Mouse (Mus musculus) left cerebral cortex, adult 2 months (tissue): ENCODE data around the gene Olfr944. TPM values are rescaled to one million over a fixed set of nuclear protein-coding genes. Genes with fewer than 3 reads are reported as not detected.

ENCODE experiments used
- DNase-seq, 2 experiments: peaks; one replicate each; pipeline ENCODE4 v3.0.0; 2021 to 2022; ENCODE audit warnings: low spot score in 2 of 2, mixed read lengths in 1 of 2; ENCODE audit errors: extremely low spot score in 1 of 2
- H3K27ac ChIP-seq: fragments of 200-600 bp; 2 replicates; pipeline ENCODE4 v1.8.1; 2022
- H3K4me3 ChIP-seq: fragments of 200-600 bp; 2 replicates; pipeline ENCODE4 v1.8.1; 2022
- CTCF ChIP-seq: fragments of 200-600 bp; IDR thresholded peaks from 2 replicates; pipeline ENCODE4 v1.8.1; 2022; ENCODE audit warnings: antibody characterized with exemption, mild to moderate bottlenecking, moderate library complexity
- intact Hi-C: fragments of 180-260 bp; cut with DNase I; formaldehyde crosslinking; loops from one replicate; pipeline ENCODE4 v1.15.1; 2025
- long read RNA-seq, 2 experiments: library from polyadenylated mRNA; stranded (forward); transcript quantifications; one replicate each; pipeline ENCODE4 v2.0.0; 2021; ENCODE audit warnings: borderline mapping rate in 2 of 2
- total RNA-seq, 2 experiments: library from RNA; stranded (reverse); gene quantifications; 2 replicates each; pipeline ENCODE4 v1.2.3; 2021

The Olfr944 gene
- total RNA-seq, result not detected
- long read RNA-seq, experiment 1, result 0 reads
- long read RNA-seq, experiment 2, result 0 reads

GRCm38 (mm10) chr9:39201620-39202019 lies at the start of gene Olfr944:
Gene Olfr944, plus strand, starts transcription at chr9:39201920.
- TF ChIP-seq CTCF, result no peak
- Histone ChIP-seq H3K4me3 (no peak within 1 kb of the TSS), H3K27ac (no peak within 1 kb of the TSS)
- intact Hi-C loops, result no loop called here
- no peak for DNase-seq

GRCm38 (mm10) chr9:39152401-39152800 lies 49.3 kb upstream of the Olfr944 start:
- Histone ChIP-seq H3K4me3 (no peak overlapping the region), H3K27ac (no peak overlapping the region)
- intact Hi-C loops, result no loop called here
- DNase-seq, result no peak
- TF ChIP-seq CTCF, result no peak

GRCm38 (mm10) chr9:39166004-39166403 lies 35.7 kb upstream of the Olfr944 start, which contains the start of gene Olfr943:
Gene Olfr943, plus strand, starts transcription at chr9:39166304.
- TF ChIP-seq CTCF, result no peak
- Histone ChIP-seq H3K4me3 (no peak within 1 kb of the TSS), H3K27ac (no peak within 1 kb of the TSS)
- intact Hi-C loops, result no loop called here
- no peak for DNase-seq

- no peak for TF ChIP-seq CTCF
- H3K27ac ChIP-seq, result no peak within 1 kb of the TSS
- no peak within 1 kb of the TSS for H3K4me3 ChIP-seq
- no peak for DNase-seq
- intact Hi-C loops, result no loop called here
Measured at GRCm38 (mm10) chr9:39249894-39250293, 48.2 kb downstream of the Olfr944 start, which contains the start of gene Olfr1537. Gene Olfr1537, minus strand, starts transcription at chr9:39249994.

Other genes with a start within 250 kb of the Olfr944 start
- gene Olfr933, start 229.6 kb upstream of the Olfr944 start, total RNA-seq, result not detected
- not detected for gene Olfr934, start 213.6 kb upstream of the Olfr944 start, total RNA-seq
- gene Olfr935, start 202.2 kb upstream of the Olfr944 start, total RNA-seq, result not detected
- not detected for gene Olfr146, start 178.5 kb upstream of the Olfr944 start, total RNA-seq
- not detected for gene Olfr937, start 137.0 kb upstream of the Olfr944 start, total RNA-seq
- gene Olfr938, start 123.0 kb upstream of the Olfr944 start, total RNA-seq, result not detected
- not detected for gene Olfr27, start 73.8 kb upstream of the Olfr944 start, total RNA-seq
- not detected for gene Olfr943, start 35.6 kb upstream of the Olfr944 start, total RNA-seq
- not detected for gene Olfr1537, start 48.1 kb downstream of the Olfr944 start, total RNA-seq
- not detected for gene Olfr945, start 74.9 kb downstream of the Olfr944 start, total RNA-seq
- not detected for gene Olfr948, start 124.1 kb downstream of the Olfr944 start, total RNA-seq
- not detected for gene Olfr951, start 185.5 kb downstream of the Olfr944 start, total RNA-seq
- gene Olfr952, start 225.2 kb downstream of the Olfr944 start, total RNA-seq, result not detected